Mouse (Mus musculus) heart, postnatal 0 days (tissue): Measurements from ENCODE around the gene Irx6.

Experiments used
- CTCF ChIP-seq: IDR thresholded peaks from 2 replicates; pipeline ENCODE4 v1.5.1; 2016; ENCODE audit warnings: antibody characterized with exemption, control low read depth, low read depth
- EP300 ChIP-seq: IDR thresholded peaks from 2 replicates; pipeline ENCODE4 v1.6.1; 2016; ENCODE audit warnings: antibody characterized with exemption, low read depth

DNA sequence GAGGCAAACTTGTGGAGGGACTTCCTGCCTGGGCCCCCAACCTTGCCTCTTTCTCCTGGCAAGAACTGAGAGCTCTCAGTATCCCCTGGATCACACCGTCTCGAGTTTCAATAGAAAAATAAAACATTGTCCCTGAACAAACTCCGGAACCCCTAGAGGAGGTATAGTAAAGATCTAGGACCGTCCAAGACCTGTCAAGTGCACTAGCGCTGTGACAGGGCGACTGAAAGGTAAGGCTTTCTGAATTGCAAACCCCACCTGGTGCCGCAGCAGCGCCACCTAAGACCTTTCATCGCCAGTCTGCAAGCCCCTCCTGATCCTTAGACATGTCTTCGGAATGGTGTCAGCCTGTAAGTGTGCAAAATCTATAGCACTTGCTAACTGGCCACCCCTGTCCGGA is 987 bp upstream of the Irx6 start:
- TF ChIP-seq CTCF (no peak), EP300 (no peak)
